Mouse (Mus musculus) layer of hippocampus, adult 11-12 months (tissue): ENCODE data around the gene Unc13a.

Experiments
- DNase-seq: peaks from one replicate; pipeline ENCODE4 v3.0.0; 2022; ENCODE audit warnings: low spot score

Gene Unc13a

GRCm38 (mm10) chr8:71625088-71625487 is 46.5 kb downstream of the Unc13a start:
- no peak for DNase-seq

- no peak for DNase-seq
Measured at GRCm38 (mm10) chr8:71619786-71620185, 51.8 kb downstream of the Unc13a start.

DNA sequence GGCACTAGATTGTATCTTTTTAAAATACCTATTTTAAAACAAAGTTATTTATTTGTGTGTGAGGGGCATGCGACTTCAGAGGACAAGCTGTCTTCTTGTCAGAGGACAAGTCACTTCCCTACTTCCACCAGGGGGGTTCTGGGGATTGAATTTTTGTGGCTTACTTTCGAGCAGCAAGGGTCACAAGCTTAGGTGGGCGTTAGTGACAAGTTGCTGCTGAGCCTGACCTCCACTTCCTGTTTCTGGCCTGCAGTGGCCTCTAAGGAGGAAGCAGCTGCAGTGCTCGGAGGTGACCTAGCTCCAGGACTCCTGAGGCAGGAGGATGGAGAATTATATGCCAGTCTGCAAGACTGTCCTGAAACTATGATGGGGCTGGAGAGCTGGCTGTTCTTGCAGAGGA is 58.1 kb downstream of the Unc13a start:
- no peak for DNase-seq

GRCm38 (mm10) chr8:71612141-71612540 is 59.4 kb downstream of the Unc13a start:
- DNase-seq = no peak

DNA sequence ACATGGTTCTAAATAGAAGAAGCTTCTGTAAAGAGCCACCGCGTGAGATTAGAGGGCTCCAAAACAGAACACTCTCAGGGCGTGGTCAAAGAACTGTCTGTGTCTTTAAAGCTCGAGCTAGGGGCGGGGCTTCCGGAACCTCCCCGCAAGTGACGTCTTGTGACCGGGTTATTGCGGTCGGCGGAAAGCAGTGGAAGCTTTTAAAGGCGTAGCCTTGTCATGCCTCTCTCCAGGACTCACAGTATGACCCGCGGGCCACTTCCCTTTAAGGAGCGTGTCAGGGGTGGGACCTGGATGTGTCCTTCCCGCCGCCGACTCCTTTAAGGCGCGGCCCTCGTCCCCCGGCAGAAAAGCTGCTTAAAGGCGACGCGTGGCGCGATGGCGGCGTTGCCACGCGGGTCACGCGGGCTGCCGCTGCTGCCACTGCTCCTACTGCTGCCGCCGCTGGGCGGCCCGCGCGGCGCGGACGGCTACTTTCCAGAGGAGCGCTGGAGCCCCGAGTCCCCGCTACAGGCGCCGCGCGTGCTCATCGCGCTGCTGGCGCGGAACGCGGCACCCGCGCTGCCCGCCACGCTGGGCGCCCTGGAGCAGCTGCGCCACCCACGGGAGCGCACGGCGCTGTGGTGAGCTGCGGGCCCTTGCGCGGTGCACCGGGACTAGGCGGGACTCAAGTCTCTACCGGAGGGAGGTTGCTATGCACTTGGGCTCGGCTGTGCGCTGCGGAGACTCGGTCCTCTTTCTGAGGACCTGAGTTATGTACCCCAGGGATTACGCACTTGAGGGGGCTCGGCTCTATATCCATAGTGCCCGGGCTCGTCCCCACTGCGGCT is 60.5 kb downstream of the Unc13a start, which contains the start of gene Colgalt1:
Colgalt1 (plus strand) TSS at position 177 of the 830 bp plus-strand sequence.
- peak; percentile 99 for DNase-seq

GRCm38 (mm10) chr8:71604021-71604420 is 67.5 kb downstream of the Unc13a start:
- DNase-seq = no peak

DNA sequence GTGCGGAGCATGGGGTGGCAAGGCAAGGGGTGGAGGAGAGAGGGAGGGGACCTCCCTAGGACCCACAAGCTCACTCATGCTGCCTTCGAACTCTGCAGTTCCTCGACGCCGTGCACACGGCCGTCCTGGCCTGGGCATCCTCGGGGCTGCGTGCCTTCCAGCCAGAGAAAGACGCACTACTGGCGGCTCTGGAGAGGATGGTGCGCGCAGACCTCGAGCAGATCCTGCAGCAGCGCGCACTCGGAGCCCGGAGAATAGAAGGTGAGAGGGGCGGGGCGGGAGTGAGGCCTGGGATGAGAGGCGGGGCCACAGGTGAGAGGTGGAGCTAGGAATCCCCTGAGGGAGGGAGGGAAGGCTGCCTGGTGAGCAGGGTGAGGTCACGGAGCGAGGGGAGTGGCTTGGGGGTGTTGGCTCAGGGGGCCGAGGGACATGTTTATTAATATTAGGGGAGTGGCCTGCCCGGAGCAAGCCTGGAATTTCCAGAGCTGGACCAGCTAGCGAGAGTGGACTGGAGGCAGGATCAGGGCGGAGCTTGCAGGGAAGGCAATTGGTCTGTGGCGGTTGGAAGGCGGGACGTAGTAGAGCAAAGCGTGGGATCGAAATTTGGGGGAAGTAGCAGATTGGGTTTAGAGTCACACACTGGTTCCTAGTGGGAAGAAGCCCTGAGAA is 68.8 kb downstream of the Unc13a start:
- no peak for DNase-seq

GRCm38 (mm10) chr8:71601939-71602665 is 69.5 kb downstream of the Unc13a start:
- no peak for DNase-seq

DNA sequence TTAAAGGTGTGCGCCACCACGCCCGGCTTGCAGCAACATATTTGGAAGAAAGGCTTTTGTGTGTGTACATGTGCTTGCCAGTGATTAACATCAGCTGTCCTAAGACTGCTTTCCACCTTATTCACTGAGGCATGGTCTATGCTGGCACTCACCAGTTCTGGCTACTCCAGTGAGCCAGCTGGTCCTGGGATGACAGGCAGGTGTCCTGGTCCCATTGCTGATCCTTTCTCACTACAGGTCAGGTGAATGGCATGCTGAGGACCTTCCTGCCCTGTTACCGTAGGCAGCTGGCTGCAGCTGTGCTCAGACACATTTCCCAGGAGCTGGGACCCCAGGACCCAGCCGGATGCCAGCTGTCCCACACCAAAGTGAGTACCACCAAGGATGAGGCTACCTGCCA is 72.7 kb downstream of the Unc13a start:
- no peak for DNase-seq

DNA sequence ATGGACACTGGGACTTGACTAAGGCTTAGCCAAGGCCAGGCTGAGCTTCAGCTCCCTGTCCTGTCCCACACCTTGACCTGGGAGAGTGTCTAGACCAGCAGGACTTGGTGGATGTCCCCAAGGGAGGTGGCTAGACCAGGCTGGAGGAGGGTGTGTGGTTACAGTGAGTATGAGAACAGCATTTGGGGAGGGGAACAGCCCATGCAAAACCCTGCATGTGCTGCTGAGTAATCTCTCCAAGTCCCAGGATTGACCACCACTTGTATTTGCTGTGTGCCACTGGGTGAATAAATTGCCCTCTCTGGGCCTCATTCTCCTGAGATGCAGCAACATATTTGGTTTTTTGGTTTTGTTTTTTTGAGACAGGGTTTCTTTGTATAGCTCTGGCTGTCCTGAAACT is 73.2 kb downstream of the Unc13a start:
- no peak for DNase-seq

GRCm38 (mm10) chr8:71597451-71597850 is 74.1 kb downstream of the Unc13a start, which contains the start of gene Fam129c:
Fam129c (plus strand) TSS chr8:71597648.
- DNase-seq = no peak

GRCm38 (mm10) chr8:71596798-71597197 is 74.8 kb downstream of the Unc13a start:
- no peak for DNase-seq

DNA sequence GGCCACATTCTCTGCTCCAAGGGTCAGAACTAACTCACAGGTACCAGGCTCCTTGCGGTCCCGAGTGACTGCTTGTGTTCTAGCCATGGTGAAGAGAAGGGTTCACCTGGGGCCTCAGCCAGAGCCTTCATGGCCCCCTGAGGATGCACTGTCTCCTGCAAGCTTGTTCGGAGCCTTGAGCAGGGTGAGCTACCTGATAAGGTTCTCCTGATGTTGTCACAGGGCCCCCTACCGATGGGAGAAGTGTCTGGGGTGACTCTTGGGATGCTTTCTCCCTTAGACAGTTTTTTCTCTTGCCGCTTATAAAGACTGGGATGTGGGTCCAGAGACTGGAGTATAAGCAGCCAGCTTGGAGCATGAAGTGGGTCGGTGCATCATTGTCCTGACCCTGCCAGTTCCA is 75.2 kb downstream of the Unc13a start:
- no peak for DNase-seq

DNA sequence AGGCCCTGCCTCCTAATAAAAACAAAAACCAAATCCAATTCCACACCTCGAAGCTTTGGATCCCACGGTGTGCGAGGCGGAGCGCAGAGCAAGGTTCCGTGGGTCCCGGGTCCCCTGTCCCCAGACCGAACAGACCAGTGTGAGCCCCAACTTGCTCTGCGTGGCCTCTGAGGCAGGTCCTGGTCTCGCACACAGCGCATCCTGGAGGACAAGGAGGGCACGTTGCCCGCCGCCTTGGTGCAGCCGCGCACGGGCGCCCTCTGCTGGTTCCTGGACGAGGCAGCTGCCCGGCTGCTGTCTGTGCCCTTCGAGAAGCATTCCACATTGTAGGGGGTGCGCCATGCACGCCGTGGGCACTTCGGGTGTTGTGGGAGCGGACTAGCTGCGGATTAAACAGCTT is 75.7 kb downstream of the Unc13a start:
- DNase-seq = peak; percentile 91

GRCm38 (mm10) chr8:71594324-71594722 is 77.2 kb downstream of the Unc13a start:
- DNase-seq = no peak

- DNase-seq = no peak
Measured at GRCm38 (mm10) chr8:71593556-71594323, 77.8 kb downstream of the Unc13a start.

GRCm38 (mm10) chr8:71592374-71593170 is 79.0 kb downstream of the Unc13a start:
- peak; percentile 89 for DNase-seq

DNA sequence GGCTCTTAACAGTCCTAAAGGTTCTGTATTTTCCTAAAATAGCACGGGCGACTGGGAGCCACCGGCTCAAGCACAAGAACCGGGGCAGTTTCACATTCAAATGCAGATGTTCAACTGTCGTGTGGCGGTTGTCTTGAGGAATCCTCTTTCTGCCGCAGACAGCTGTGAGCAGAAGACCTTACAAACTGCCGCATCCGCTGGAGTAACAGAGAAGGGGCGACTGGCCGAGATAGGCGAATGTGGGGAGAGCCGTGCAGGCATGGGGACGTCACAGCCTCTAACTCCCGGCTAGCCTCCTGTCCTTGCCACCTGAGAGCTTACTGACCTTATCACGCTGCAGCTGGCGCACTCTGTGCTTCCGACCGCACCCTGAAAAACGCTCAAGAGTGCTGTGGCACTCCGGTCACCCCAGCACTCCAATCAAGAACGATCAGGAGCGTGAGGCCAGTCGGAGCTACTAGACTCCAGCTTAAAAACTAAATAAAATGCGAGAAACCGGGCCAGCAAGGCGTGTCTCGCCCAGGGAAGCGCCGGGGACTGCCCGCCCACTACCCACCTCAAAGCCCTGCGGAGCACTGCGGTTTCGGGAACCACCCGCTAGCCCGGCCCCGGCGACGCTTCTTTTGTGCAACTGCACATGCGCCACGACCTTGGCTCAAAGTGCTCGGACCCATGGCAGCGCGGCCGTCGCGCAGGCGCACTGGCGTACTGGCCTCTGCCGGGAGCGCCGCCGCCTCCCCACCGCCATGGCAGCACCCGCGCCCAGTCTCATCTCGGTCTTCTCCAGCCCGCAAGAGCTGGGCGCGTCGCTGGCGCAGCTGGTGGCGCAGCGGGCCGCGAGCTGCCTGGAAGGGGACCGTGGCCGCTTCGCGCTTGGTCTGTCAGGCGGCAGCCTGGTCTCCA is 79.8 kb downstream of the Unc13a start, which contains the start of gene Pgls:
Pgls (plus strand) TSS at position 706 of the 903 bp plus-strand sequence.
- peak; percentile 96 for DNase-seq

DNA sequence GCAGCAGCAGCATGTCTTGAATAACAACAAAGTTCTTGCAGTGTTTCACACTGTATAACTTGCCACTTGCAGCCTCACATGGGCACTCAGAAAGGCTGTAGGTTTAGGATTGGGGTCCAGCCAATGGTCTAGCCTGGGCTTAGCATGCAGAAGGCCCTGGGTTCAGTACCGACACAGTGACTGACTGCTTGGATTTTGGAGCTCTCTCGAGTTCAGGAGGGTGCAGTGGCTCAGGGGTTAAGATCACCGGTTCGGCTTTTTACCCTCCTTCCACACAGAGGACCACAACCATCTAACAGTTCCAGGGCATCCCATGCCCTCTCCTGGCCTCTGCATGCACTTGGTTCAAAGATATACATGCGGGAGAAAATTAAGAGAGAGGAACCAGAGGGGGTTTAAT is 80.5 kb downstream of the Unc13a start:
- no peak for DNase-seq

- DNase-seq = no peak
Measured at GRCm38 (mm10) chr8:71588762-71589161, 82.8 kb downstream of the Unc13a start.
